Mouse (Mus musculus) B cell, adult 2 months (primary cell): ENCODE results near the gene Olfr1225.
"Not testable (repeated sequence)": the region's sequence is repeated elsewhere in the genome, so short reads cannot be mapped to it uniquely, and the experiment has no call there.

Experiments
- DNase-seq, 2 experiments: peaks; one replicate each; pipeline ENCODE4 v3.0.0; 2022

The Olfr1225 gene

DNA sequence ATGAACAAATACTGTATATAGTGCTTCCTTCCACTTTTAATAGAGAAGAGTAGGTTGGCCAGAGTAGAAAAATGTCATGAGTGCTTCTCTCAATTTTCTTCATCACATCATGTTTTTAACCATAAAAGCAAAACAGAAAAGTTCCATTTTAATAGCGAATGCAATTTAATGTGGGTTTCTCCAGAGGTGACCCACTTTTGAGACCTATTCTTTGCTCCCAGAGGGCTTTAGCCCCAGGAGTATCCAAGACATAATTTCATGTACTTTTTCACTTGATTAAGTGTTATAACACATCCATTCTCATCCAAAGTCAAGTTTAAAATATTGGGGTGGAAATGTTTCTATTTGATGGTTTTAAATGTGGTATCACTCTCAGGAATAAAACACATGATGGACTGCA is at the start of gene Olfr1225:
Olfr1225 (minus strand) TSS at position 101 of the 400 bp plus-strand sequence.
- DNase-seq: no peak

DNA sequence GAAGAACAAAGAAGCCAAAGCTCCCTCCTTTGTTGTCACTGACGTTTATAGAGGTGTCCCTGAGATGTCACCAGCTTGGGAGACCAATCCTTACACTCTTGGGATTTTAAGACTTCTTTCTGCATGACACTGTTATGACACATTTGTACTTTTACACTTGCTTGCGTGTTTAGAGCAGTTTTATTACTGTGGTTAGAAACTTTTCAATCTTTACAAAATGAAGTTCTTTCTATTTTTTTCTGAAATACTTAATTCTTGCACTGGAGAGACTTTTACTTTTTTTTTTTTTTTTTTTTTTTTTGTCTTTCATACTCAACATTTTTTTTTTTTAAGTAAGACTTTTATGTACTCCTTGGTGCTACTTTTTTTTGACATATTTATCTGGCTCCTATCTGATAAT is 25.5 kb upstream of the Olfr1225 start, which contains the start of gene Olfr1226:
Olfr1226 (minus strand) TSS at position 101 of the 400 bp plus-strand sequence.
- DNase-seq: no peak

DNA sequence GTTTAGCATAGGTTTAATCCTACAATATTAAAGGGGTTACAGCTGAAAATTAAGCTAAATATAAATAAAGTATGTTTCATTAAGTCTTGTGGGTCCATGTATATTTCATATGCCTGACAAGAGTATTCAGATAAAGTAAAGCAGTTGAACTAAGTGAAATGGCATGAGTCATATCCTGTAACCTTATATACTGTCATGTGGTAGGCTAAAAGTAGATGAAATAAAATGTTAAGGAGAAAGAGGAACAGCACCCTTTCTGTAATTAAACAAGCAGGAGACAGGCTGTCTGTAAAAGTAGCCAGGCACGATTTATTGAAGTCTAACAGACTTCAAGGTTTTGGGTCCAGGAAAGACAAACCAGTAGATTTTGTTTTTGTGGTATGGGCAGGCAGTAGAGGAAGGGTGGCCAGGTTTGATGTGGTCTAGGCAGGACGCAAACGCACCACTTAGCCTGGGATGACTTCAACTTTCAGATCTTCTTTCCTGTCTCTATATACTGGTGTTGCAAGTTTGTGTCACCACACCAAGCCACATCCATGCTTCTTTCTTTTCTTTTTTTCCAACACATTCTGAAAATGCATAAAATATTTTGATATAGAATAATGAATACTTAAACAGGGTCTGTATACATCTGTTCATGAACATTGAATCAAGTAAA is 22.0 kb upstream of the Olfr1225 start:
- no peak for DNase-seq

DNA sequence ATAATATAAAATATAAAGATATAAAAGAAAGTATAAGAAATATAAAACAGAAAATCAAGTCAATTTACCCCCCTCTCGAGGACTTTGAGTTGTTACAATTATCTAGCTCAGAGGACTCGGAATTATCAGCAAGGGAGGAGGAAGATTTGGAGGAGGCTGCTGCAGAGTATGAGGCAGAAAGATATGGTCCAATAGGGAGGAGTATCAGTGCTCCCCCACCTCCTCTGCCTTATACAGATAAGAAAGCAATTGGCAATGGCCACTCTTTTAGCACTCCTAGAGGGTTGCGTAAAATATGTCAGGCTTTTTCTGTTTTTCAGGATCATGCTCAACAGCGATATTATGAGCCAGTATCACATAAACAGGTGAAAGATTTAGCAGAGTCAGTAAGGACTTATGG is 9.8 kb downstream of the Olfr1225 start:
- not testable (repeated sequence) for DNase-seq

DNA sequence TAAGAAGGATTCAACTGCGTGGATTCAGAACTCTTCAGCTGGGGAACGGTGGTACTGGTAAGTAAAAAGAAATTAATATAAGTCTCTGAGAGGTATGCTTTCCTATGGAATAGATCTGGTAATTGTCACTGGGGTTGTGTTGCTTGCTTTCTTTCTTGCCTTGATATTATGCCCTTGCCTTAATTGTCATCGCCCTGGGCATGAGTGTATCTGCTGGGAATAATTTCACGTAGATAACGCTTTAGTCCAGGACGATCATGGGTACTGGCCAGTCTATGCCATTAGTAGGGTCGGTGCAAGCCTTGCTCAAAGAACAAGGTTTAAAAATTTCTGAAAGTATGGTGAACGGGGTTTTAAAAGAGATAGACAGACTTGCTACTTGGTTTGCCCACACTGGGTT is 10.5 kb downstream of the Olfr1225 start, which contains the start of gene Olfr1224-ps1:
Olfr1224-ps1 (minus strand) TSS at position 101 of the 400 bp plus-strand sequence.
- not testable (repeated sequence) for DNase-seq

- DNase-seq: no peak
Observed at GRCm38 (mm10) chr2:89151460-89151859, 23.0 kb downstream of the Olfr1225 start, which contains the start of gene Olfr1223. Gene Olfr1223, minus strand, starts transcription at chr2:89151560.

DNA sequence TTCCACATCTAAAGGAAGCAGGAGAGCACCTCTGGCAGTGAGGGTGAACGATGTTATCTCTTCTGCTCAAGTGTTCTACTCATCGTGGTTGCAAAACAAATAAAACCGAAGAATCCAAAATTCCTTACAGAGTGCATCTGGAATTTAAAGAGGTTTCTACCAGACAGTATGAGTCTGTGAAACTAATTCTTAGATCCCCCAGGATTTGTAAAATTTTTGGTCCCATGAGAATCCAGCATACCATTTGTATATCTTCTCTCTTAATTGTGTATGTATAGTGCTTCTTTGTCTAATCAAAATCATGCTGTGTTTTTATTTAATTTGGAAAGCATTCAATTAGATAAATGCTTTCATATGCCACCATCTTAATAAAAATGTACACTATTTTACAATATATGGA is 41.5 kb downstream of the Olfr1225 start, which contains the start of gene Olfr1222:
Olfr1222 (minus strand) TSS at position 101 of the 400 bp plus-strand sequence.
- no peak for DNase-seq
